Comparison of ENCODE assay signal across 10 mouse cellular contexts in genomic region chr2:167578521-167578920, GRCm38 (mm10). TPM values are rescaled to one million over a fixed set of nuclear protein-coding genes. Genes with fewer than 3 reads are reported as not detected.
DNase-seq lines count a peak whose midpoint lies in the region; ATAC-seq and TF ChIP-seq lines count a peak whose summit lies in the region.
"Had no signal": no experiment of that assay in that cellular context is flagged by ENCODE, and none has a peak within 500 bp of the region (broad histone marks: within the 10 kb centered on the region; RNA-seq: fewer than 3 reads in every experiment).

No protein-coding gene starts in this region.

- no peak overlapping the region for H3K27ac ChIP-seq in spleen, adult 2 months (ENCODE audit: insufficient read depth, low read length)
- peak overlapping the region; percentile 35 for H3K27ac ChIP-seq in bone marrow, adult 2 months (ENCODE audit: control insufficient read depth, insufficient read depth, low read depth, low read length, poor library complexity)
- H3K27ac ChIP-seq in liver, embryonic 11.5 days (ENCODE audit: low read depth, low read length) = no peak overlapping the region

- peak; percentile 15 to 48 for DNase-seq in spleen, adult 2 months (ENCODE audit: low read depth in 1 of 2, low spot score in 2 of 2)
- DNase-seq in spleen, adult 18-20 months = no peak
- DNase-seq in lung, postnatal 36 days = peak; percentile 55
- no peak for DNase-seq in urinary bladder, postnatal 25 days (ENCODE audit: low spot score)
- no peak for DNase-seq in left cerebral cortex, adult 18-20 months (ENCODE audit: low spot score in 2 of 2)
- DNase-seq in liver, embryonic 11.5 days (ENCODE audit: low spot score) = no peak
- DNase-seq: cerebellum, adult 9-10 months; heart, adult 18-20 months had no signal

- ATAC-seq in liver, embryonic 11.5 days (replicated peaks; ENCODE audit: low FRiP score) = no peak
- ATAC-seq: inflammation-experienced regulatory T-cells, adult 6 months had no signal

- H3K4me1 ChIP-seq in spleen, adult 2 months (ENCODE audit: control insufficient read depth, insufficient read depth, insufficient read length) = peaks cover 6% of the 10 kb centered on the region; the same call in 1 of the 2 replicates
- peaks cover 4% of the 10 kb centered on the region; the same call in 1 of the 2 replicates for H3K4me1 ChIP-seq in bone marrow, adult 2 months (ENCODE audit: control insufficient read depth, insufficient read depth, low read length)
- peaks cover 11% of the 10 kb centered on the region for H3K4me1 ChIP-seq in liver, embryonic 11.5 days (replicated peaks; ENCODE audit: control insufficient read depth, insufficient read depth, low read length)

- no peak overlapping the region for H3K4me2 ChIP-seq in liver, embryonic 11.5 days

- H3K9me3 ChIP-seq in liver, embryonic 11.5 days (ENCODE audit: control insufficient read depth, low read length) = no peaks in the 10 kb centered on the region

- WGBS in spleen, adult 2 months = 33% methylated on average over 5 of the region's 5 CpGs
- 17% methylated on average over 5 of the region's 5 CpGs for WGBS in bone marrow, adult 2 months
- WGBS in liver, embryonic 11.5 days = 32% methylated on average over 5 of the region's 5 CpGs

- no peak overlapping the region for H3K4me3 ChIP-seq in spleen, adult 2 months (ENCODE audit: extremely low read depth, insufficient read depth, insufficient read length)
- H3K4me3 ChIP-seq in bone marrow, adult 2 months (replicated peaks; ENCODE audit: control insufficient read depth, low read depth, low read length) = no peak overlapping the region
- no peak overlapping the region for H3K4me3 ChIP-seq in liver, embryonic 11.5 days (ENCODE audit: low read depth, low read length)

- no peak for TF ChIP-seq POLR2A in spleen, adult 2 months (IDR thresholded peaks at IDR 0.05; ENCODE audit: low read depth, low read length)
- no peak for TF ChIP-seq POLR2A in bone marrow, adult 2 months (IDR thresholded peaks at IDR 0.05; ENCODE audit: borderline replicate concordance, control insufficient read depth, low read depth, low read length)

- no peak for TF ChIP-seq CTCF in spleen, adult 2 months (IDR thresholded peaks at IDR 0.05; ENCODE audit: extremely low read depth, insufficient read depth, insufficient read length, insufficient replicate concordance)
- TF ChIP-seq CTCF in bone marrow, adult 2 months (IDR thresholded peaks at IDR 0.05; ENCODE audit: control insufficient read depth, insufficient read depth, low read length) = no peak

- H3K36me3 ChIP-seq in spleen, adult 2 months (ENCODE audit: control insufficient read depth, insufficient read depth, low read length) = peaks cover 1% of the 10 kb centered on the region; the same call in 1 of the 2 replicates
- no peaks in the 10 kb centered on the region for H3K36me3 ChIP-seq in liver, embryonic 11.5 days (ENCODE audit: control insufficient read depth, insufficient read depth, low read length)

- no peak overlapping the region for H3K9ac ChIP-seq in liver, embryonic 11.5 days (ENCODE audit: low read depth, low read length)

- H3K27me3 ChIP-seq in spleen, adult 2 months (ENCODE audit: control insufficient read depth, insufficient read depth, low read length) = no peaks in the 10 kb centered on the region
- no peaks in the 10 kb centered on the region for H3K27me3 ChIP-seq in liver, embryonic 11.5 days (replicated peaks; ENCODE audit: control insufficient read depth, insufficient read depth, low read length)

RNA-seq across cellular contexts. Expression of gene Snai1, which starts 40.5 kb away (rescaled TPM):
- 21.0 and 28.1 TPM in 2 replicates for polyA plus RNA-seq in spleen, adult 2 months (2012; rRNA removed)
- polyA plus RNA-seq in bone marrow, adult 2 months (2011; ENCODE audit: insufficient read depth, insufficient read length, low replicate concordance, missing spikeins) = 1.9 TPM in 1 of 2 replicates, not detected in the other
- 1 to 10 TPM; 1.1 to 1.2 TPM for total RNA-seq in left cerebral cortex, adult 18-20 months (2021)
- 14.3 and 15.2 TPM in 2 replicates for polyA plus RNA-seq in liver, embryonic 11.5 days (2014; fragmentation: Nextera tagmentation; extraction: Ambion mirVana)
- polyA plus RNA-seq: inflammation-experienced regulatory T-cells, adult 6 months had no signal

RNA-seq across cellular contexts. Expression of gene Ube2v1, which starts 53.4 kb away (rescaled TPM):
- polyA plus RNA-seq in spleen, adult 2 months (2012; rRNA removed) = 85.2 and 102 TPM in 2 replicates
- 73.5 and 124 TPM in 2 replicates for polyA plus RNA-seq in bone marrow, adult 2 months (2011; ENCODE audit: insufficient read depth, insufficient read length, low replicate concordance, missing spikeins)
- total RNA-seq in left cerebral cortex, adult 18-20 months (2021) = 100 to 1,000 TPM; 259 to 266 TPM
- 304 and 308 TPM in 2 replicates for polyA plus RNA-seq in liver, embryonic 11.5 days (2014; fragmentation: Nextera tagmentation; extraction: Ambion mirVana)

Comparison
In these comparisons a context has a peak if more than half of its experiments do, and no peak if none do; other contexts are left out.
1. DNase-seq: peak in spleen, adult 2 months (2 of 2) and lung, postnatal 36 days (single experiment); none in spleen, adult 18-20 months (0 of 2), urinary bladder, postnatal 25 days (single experiment), left cerebral cortex, adult 18-20 months (0 of 2) and liver, embryonic 11.5 days (single experiment).